Mouse (Mus musculus): ENCODE measurements around the gene Nkpd1.
"Not testable (repeated sequence)": the region's sequence is repeated elsewhere in the genome, so short reads cannot be mapped to it uniquely, and the experiment has no call there.

Nkpd1 gene

DNA sequence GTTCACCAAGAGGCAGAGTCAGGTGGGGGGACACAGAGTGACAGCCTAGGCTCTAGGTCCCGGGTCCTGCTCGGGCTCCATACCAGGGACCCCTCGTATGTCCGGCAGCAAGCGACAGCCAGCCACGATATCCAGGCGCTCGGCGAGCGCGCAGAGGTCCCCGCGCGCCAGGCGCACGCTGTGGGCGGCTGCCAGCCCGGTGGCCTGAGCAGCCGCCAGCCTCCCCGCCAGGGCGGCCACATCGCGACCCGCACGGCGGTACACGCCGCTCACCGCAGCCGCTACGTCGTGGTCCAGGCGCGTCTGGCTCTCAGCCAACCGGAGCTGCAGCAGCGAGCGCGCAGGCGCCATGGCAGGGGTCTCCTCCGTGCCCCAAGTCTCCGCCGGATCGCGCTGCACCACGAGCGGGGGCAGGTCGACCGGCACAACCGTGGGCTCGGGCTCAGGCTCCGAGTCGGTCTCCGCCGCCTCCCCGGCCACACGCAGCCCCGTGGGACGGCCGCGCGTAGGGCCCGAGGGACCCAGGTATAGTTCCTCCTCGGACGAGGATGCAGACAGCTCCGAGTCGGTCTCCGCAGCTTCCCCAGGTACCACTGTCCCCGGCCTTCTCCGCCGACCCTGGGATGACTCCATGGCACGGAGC, 10.5 kb upstream of the Nkpd1 start:
- peak; percentile 51 for DNase-seq

DNA sequence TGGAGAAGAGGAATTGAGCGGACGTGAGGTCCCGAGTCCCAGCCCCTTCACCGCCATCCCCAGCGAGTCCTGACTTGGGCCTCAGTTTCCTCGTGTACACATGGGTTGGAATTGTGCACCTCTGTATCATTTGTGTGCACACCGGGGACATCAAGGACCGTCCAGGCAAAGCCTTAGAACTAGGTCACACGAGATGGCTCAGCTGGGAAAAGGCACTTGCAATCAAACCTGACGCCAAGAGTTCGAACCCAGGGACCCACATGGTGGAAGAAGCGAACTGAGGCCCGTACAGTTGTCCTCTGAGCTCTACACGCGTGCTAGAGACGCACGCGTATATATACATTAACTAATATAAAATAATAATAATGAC, 10.0 kb upstream of the Nkpd1 start:
- no peak for DNase-seq

DNA sequence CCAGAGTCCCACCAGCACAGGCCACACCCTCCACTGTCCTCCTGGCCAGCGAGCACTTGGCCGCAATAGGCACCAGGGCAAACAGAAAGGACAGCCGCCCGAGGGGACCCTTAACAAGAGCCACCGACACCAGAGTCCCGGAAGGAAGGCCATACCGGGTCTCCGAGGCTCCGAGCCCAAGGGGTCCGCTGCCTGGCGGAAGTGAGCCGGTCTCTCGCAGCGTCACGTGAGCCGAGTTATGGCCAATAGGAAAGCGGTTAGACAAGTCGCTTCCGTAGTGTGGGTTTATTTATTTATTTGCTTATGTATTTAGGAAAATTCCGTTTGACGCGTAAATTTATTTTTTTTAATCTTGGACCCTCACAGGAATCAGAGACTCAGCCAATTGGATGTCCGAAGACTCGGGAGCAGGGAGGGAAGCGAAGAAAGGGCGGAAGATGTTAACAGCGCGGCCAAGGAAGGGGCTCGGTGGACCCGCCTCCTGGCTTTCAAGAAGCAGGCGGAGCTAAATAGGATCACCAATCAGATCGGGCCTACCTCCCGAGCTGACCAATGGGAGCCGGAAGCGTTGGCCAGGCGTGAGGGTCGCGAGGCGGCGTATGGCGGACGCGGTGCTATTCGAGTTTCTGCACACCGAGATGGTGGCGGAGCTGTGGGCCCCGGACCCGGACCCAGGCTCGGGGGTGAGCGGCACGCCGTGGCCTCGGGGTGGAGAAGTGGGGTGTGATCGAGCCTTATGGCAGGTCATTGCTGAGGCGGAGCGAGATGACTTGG, 9.3 kb upstream of the Nkpd1 start, which contains the start of the genes Bloc1s3 and Trappc6a:
Bloc1s3 (minus strand) TSS at position 218 of the 774 bp plus-strand sequence.
Trappc6a (plus strand) TSS at position 246 of the 774 bp plus-strand sequence.
- DNase-seq: peak; percentile 92

DNA sequence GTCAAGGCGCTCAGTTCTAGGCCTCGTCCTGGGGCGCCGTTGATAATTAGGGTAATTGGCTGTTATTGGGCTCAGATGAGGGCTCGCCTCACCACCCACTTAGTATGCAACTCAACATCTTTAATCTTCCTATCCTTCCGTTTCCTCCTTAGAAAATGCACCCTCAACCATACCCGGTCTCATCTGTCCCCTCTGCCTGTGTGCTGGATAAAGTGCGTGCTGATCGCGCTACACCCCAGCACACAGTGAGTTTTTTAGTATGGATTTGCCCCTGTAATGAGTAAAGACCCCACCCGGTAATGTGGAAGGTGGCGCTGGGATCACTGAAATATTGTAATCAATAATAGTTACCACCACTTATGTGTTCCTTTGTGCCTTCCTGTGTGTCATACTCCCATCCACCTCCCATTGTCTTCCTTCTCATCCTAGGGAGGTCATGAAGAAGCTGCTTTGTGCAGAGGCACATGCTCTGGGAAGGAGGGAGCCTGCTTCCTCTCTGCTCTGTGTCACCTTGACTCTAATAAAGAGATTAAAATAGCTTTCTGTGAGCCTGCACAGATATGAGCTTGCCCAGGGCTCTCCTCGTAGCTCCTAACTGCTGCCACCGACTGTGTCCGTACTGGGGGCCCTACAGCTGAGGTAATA, 8.6 kb upstream of the Nkpd1 start:
- no peak for DNase-seq

DNA sequence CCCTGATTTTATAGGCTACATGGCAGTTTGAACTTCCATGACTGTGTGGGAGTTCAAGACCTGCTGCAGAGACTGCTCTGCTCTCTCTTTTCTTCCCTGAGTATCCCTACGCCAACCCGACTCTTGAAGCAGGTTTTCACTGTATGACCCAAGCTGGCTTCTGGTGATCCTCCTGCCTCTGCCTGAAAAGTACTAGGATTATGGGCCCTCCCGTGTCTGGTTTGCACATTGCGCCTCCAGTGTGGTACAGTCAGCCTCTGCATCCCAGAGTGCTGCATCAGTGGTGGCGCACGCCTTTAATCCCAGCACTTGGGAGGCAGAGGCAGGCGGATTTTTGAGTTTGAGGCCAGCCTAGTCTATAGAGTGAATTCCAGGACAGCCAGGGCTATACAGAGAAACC, 7.9 kb upstream of the Nkpd1 start:
- no peak for DNase-seq

DNA sequence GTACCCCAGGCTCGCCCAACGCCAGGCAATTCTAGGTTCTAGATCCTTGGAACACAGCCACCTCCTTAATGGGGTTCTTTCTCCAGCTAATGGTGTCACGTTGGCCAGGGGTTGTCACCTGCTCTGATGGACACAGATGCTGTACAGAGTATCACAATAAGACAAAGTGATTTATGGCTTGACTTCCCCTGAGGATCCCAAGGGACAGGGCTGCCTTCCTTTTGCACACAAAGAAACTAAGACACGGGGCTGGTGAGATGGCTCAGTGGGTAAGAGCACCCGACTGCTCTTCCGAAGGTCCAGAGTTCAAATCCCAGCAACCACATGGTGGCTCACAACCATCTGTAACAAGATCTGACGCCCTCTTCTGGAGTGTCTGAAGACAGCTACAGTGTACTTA, 5.7 kb upstream of the Nkpd1 start:
- DNase-seq: not testable (repeated sequence)

DNA sequence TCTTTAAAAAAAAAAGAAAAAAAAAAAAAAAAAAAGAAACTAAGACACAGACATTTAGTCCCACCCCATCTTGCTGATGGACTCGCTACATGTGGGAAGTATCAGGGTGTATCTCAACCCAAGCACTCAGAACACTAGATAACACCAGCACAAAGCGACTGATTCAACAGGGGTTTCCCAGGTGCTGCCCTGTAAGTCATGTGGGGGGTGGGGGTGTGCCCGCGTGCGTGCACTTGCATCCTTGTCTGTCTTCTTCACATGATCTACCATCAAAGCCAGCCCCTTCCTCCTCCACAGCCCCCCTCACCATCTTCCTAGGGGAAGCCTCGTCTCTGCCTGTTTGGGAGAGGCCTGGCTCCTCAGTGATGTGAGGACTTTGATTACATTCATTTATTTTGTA, 5.3 kb upstream of the Nkpd1 start:
- no peak for DNase-seq

DNA sequence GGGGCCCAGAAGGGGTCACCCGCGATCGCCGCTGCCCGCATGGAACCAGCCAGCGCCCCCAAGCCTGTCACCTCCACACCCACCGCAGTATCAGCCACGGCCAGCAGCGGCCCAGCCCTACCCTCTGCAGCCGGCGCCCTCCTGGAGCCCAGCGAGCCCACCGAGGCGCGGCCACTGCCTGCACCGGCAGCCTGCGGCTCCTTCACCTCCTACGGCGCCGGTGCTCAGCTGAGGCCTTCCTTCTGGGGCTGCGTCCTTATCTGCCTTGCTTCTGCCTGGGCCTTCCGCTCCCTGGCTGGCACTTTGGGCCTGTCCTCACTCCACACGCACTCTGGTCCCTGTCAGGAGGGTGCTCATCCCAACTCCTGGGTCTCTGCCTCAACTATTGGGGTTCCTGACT, 2.4 kb downstream of the Nkpd1 start:
- no peak for DNase-seq

DNA sequence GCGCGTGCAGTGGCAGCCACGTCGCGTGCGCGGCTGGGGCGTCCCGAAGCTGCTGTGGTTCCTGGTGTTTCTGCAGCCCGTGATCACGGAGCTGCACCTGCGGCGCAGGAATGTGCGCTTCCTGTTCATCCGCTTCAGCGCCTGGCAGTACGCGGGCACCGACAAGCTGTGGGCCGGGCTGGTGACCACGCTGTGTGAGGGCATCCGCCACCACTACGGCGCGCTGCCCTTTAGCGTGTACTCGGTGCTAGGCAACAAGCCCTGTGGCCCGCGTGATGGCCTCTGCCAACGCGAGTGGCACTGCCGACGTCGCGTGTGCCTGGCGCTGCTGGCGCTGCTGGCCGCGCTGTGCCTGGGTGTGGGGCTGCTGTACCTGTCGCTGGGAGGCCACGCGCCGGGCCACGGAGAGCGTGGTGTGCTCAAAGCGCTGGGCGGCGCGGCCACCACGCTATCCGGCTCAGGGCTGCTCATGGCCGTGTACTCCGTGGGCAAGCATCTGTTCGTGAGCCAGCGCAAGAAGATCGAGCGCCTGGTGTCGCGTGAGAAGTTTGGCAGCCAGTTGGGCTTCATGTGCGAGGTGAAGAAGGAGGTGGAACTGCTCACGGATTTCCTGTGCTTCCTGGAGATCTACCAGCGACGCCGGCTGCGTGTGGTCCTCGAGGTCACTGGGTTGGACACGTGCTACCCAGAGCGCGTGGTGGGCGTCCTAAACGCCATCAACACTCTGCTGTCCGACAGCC, 5.5 kb downstream of the Nkpd1 start:
- DNase-seq: no peak

DNA sequence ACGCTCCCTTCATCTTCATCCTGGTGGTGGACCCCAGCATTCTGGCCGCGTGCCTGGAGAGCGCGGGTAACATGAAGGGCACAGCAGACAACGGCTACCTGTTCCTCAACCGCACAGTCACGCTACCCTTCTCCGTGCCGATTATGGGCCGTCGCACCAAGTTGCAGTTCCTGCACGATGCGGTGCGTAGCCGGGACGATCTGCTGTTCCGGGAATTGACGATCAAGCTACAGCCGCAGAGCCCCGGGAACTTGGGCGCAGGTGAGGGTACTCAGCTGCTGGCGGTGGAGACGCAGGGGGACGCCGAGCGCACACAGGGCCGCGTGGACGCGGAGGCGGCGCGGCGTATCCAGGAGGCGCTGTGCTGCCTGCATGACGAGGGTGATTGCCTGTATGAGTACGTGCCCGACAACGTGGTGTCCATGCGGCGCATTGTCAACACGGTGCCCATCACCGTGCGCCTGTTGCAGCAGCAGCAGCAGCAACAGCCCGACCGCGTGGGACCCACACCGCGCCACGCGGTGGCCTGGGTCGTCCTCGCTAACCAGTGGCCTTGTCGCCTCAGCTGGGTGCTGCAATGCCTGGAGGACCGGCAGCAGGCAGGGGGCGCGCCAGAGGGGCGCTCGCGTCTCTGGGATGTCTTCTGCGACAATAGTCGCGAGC, 6.2 kb downstream of the Nkpd1 start:
- peak; percentile 66 for DNase-seq

DNA sequence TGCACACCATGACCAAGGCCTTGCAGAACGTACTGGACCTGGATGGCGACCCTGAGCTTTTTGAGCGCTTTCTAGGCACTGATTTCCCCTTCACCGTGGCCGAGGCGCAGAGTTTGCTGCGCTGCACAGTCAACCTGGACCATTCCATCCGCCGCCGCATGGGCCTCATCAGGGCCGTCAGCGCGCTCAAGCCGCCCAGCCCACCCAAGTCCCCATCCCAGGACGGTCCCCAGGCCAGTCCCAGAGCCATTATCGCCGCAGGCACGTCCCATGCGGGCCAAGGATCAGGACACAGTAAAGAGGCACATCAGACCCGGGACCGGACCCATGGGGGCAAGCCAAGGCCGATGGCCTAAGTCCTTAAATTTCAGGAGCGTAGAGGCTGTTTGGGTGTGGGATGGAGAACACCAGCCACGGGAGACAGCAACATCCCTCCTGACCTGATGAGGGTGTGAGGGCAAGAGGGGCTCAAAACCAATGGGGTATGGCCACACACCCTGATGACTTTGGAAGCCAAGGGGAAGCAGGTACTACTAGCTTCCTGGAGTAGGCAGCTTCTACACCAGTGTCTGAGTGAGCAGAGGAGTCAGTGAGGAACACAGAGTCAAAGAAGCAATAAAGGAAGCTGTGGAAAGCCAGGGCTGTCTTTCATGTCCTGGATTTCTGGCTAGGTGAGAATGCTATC, 6.9 kb downstream of the Nkpd1 start:
- DNase-seq: no peak

DNA sequence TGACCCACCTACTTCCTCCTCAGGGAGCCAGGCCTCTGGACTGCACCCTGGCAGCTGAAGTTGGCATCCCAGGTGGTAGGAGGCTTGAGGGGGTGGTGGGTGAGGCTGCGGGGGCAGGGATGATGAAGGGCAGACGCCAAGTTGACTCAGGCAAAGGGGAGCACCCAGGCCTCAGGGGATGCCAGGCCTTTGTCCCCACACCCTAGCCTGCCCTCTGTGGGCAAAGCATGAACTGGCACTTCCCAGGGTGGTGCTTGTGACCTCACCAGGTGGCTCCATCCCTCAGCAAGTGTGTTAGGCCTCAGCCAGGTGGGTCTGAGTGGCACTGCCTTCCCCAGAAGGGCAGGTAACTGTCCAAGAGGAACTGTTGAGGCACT, 7.5 kb downstream of the Nkpd1 start:
- no peak for DNase-seq

DNA sequence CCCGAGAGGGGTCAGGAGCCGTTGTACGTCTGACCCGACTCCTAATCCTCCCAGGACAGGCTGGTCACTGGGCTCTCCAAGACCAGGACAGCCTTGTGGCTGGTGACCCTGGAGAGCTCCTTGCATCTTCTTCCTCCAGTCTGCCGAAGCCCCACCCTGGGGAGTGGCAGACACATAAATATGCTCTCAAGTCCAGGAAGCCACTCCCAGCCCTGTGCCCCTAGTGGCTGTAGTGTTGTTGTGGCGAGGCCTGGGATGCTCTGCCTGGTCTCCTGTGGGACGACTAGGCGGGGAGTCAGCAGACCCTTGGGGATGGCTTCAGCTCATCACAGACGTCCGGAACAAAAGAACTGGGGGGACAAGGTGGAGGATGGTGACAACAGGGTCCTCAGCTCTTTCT, 13.4 kb downstream of the Nkpd1 start:
- no peak for DNase-seq

DNA sequence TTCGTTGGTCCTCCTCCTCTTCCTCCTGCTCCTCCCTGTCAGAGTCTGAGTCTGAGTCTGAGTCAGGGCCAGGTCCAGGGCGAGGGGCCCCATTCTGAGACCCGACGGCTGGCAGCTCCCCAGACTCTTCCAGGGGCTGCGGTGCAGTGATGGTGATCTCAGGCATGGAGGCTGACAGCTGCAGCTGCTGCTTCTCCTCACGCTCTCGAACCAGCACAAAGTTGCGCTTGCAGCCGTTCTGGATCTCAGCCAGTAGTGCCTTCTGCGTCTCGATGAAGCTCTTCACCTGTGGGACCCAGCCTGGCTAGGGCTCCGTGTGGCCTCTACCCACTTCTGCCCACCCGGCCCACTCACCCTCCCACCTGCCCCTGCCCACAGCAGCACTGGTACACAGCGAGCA, 14.6 kb downstream of the Nkpd1 start:
- no peak for DNase-seq

DNA sequence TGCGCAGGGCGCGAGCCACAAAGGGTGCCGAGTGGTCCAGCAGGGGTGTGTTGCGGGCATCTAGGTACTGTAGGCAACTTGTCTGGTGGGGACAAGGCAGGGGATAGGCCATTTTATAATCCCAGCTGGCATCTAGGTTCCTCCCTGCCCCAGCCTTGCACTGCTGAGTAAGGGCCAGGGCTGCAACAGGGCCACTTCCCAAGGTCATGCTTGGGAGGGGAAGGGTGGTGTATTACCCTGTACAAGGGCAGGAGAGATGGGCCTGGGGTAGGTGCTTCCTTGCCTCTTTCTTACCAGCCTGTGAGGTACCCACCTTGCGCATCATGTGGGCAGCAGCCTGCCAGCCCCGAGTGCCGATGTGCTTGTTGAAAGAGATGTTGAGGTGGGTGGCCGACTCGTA, 17.0 kb downstream of the Nkpd1 start:
- no peak for DNase-seq

DNA sequence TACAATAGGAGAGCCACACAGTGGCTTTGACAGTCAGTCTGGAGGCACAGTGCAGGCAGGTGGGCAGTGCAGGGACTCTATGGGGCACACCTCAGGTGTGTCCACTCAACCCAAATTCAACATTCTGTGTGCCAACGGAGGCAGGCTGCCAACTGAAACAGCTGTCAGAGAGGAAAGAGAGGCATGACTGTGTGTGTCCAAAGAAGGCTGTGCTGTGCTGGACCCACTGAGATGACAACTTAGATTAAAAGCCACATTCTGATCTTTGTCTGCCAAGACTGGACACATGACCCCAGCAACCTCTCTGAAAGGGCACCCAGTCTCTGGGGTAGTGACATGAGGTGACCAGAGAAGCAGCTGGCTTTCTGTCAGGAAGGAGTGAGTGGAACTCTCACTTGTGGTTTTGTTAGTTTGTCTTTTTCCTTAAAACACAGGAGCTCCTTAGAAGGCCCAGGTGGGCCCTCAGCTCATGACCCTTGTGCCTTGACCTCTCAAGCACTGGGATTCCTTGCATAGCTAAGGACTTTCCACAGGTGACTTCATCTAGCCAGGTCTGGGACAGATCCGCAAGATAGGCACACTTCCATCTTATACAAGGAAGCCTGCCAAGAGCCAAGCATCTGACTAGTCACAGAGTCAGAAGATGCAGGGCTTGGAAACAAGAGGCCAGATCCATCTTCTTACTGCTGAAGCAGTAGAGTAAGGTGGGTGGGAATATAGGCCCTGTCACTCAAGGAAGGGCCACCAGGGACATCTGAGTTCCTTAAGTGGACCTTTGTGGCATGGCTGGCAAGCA, 23.3 kb downstream of the Nkpd1 start:
- peak; percentile 59 for DNase-seq

DNA sequence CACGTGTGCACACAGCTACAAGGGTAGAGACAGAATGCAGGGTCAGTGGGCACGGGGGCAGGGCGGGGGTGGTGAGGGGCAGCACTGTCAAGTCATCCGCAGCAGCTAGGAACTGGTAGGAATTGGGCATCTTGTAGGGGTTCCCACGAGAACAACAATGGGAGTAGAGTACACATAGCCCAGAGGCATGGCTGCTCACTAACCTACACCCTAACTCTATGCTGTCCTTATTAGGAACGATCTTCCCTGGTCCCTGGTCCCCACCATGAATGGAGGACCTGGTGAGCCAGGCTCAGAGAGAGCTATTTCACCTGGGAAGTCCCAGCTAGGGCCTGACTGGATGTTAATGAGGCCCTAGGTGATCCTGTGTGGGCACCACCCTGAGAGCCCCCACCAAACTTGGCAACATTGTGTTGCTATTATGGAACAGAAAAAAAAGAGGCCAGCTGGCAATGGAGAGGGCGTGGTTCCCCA, 24.1 kb downstream of the Nkpd1 start:
- DNase-seq: no peak

DNA sequence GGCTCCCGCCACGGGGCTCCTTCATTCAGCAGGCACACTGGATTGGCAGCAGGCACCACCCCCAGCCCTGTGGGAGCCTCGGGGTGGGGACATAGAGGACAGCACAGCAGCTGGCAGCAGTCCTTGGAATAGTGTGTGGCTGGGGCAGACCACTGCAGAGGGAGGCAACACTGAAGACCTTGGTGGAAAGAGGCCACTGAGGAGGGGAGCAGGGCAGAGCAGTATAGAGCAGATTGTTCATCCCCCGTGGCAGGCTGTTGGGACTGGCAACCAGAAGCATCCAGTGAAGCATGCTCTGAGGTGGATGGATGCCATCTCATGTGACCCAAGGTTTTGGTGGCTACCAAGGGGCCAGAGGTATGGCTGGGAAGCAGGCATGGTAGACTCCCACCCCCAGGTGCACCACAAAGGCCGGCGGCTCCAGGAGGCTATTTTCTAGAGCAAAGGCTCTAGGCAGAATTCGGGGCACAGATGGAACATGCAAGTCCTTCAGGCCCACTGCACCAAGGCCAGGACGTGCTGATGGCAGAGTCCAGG, 24.6 kb downstream of the Nkpd1 start:
- no peak for DNase-seq

DNA sequence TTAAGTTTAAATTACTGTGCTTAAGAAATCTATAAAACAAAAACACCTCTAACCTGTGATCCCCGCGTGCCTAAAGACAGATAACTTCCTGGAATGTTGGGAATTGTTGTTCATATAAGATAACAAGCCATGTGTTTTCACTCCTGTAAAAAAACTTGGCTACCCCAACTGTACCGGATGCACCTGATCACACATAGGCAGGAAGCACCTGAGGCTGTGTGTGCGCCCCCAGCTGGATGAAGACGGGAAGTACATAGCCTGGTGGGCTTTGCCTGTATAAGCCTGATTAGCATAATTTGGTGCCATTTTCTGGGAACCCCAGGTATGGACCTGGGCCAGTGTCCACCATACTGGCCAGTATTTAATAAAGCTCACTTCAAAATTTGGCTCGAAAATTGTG, 25.9 kb downstream of the Nkpd1 start:
- DNase-seq: no peak

DNA sequence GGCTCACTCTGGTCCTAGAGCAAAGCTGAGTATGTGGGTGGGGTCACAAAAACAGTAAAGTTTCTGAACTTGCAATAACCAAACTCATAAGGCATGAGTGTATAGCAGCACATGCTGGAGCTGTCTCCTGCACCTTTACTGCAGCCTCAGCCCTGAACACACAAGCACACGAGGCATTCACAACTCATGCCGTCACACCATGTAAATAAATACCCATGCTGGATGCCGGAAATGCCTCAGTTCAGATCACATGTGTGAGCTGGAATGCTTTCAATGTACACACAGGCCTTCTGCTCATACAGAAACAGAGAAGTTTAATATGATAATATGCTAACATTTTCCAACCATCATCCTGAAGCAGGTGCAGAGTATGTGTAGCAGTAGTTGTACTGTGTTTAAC, 28.4 kb downstream of the Nkpd1 start:
- DNase-seq: no peak

DNA sequence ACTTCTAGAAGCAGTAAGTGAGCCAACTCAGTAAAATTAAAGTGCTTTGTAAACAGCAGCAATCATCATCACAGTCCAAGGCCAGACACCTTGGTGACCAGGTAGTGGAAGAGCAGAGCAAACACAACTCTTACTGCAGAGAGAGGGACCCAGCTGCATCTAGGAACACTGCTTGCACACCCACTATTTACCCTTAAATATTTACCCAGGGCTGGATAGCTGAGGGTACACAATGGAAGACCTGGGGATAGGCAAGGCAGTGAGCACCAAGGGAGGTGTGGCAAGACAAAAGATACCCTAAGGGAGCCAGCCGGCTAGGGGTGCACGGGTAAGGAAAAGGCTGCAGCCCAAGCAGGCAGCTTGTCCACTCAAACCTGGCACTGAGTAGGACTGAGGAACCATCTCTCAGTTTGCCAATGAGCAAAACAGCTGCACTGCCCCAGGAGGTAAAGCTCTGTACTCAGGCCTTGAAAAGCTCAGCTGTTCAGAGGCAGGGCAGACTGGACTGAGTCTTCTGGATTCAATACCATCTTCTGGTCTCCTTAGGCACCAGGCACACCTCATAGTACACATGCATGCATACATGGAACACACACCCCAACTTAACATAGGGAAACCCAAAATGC, 29.8 kb downstream of the Nkpd1 start:
- no peak for DNase-seq
